Mouse (Mus musculus): ENCODE measurements around the gene Mosmo.

DNA sequence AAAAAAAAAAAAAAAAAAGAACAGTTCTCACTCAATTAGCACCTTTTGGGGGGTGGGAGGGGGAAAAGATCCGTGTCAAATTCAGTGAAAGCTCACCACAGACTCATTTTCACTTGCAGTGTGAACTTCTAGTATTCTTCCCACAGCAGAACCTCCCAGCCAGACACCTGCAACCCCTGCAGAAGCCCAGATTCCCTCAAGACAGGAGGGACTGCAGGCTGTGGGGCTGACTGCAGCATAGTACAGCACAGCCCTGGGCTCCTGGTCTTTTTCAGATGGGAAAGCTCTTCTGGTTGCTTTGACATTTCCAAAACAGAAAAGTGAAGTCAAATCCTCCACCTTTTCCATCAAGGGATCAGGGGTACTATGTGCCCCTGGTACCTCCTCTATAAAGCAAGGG, 90.0 kb downstream of the Mosmo start:
- TF ChIP-seq POLR2A (IDR thresholded peaks at IDR 0.05; ENCODE audit: borderline replicate concordance, extremely low read depth, low read depth, low read length), result no peak
- TF ChIP-seq CTCF (IDR thresholded peaks at IDR 0.05; ENCODE audit: insufficient read depth, low read length), result no peak

All from lung, adult 2 months (tissue).